Mouse (Mus musculus): ENCODE results near the gene Nyap1.
A peak's percentile ranks its signal among the peaks of the same experiment; 100 is the strongest.

The Nyap1 gene

DNA sequence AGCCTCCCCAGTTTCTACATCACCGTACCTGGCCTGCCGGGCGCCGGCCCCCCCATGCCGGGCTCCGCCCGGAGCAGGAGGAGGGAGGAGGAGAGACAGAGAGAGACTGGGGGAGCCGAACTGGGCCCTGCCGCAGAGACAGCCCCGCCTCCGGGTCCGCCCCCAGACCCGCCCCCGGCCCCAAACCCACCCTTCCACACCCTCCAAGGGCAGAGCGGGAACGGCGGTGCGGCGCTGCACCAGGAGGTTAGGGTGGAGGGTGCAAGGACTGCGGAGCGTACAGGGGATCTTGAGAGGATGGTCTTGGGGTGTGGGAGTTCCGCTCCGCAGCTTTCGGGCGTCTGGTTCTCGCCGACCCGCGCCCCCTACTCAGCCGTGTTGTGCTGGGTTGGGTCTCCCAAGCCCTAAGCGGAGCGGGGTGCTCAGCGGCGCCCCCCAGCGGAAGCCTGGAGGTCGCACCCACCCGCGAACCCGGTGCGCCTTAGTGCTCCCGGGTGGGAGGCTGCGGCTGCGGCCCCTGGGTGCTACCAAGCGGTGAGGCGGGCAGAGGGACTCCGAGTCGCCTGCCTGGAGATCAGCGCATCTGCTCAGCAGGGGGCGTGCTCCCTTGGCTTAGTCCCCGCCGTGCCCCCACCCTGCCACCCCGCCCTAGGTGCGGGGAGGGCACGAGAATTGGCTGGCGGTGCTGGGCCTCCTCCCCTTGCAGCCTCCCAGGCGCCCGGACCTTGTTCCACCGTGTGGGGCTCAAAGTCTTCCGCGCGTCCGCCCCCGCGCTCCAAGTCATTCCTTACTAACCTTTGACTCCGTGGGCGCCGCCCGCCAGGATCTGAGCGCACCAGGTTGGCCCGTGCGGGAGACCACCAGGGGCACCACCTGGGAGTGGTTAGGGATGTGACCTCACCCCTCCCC, at the start of gene Nyap1:
Gene Nyap1 (minus strand): TSS at position 585 of the 909 bp plus-strand sequence.
- peak; percentile 83 for DNase-seq (ENCODE audit: low spot score)

- DNase-seq (ENCODE audit: low spot score): no peak
Measured at GRCm38 (mm10) chr5:137788946-137789531, 47.6 kb upstream of the Nyap1 start.

DNA sequence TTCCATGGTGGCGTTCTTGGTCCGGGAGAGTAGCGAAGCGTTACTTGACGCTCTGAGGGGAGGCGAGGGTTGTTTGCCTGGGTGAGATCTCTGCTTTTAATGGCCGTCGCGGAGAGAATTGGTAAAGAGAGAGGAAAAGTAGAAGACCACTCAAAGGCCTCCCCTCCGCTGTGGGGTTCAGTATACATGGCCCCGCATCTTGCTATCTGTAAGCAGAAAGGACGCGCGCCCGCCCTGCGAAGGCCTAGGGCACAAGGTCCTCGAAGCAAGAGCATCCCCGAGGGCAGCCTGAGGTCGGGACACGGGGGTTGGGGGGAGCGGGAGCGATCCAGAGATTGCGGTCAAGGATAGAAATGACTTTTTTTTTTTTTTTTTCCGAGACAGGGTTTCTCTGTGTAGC, 46.8 kb upstream of the Nyap1 start:
- DNase-seq (ENCODE audit: low spot score): peak; percentile 15

DNA sequence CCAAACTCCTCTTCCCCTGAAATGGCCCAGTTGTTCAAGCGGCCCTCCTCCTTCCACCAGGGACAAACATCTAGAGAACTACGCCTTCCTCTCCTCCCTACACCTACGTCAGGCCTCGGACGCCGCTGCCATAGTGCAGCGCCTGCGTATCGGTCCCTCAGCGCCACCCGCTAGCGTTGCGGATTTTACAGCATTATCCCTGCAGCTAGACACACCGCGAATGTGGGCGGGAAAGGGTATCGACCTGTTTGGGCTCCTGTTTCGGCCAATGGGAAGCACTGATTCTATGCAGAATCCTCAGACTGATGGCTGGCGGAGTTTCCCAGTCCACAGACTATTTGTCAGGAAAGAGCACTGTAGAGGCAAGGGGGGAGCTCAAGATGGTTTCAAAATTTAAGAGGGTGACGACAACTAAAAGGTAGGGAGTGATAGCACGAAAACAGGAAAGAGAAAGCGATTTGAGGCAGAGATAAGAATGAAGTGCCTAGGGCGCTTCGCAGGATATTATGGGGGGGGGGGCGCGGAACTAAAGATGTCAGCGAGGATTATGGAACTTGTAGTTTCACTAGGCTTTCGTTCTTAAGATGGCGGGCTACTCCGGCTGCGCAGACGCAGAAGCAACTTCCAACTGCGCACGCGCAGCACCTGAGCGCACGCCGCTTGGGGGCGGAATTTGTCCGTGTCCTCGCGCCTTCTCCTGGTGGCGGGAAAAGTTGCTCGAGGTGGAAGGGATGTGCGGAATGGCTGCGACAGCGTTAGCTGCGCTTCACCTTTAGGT, 45.9 kb upstream of the Nyap1 start, which contains the start of the genes Mepce and Zcwpw1:
Gene Mepce (minus strand): TSS at position 505 of the 778 bp plus-strand sequence.
Gene Zcwpw1 (plus strand): TSS at position 648 of the 778 bp plus-strand sequence.
- peak; percentile 97 for DNase-seq (ENCODE audit: low spot score)

GRCm38 (mm10) chr5:137786109-137786942, 44.9 kb upstream of the Nyap1 start:
- DNase-seq (ENCODE audit: low spot score): peak; percentile 100

GRCm38 (mm10) chr5:137785164-137786031, 44.0 kb upstream of the Nyap1 start:
- peak; percentile 51 for DNase-seq (ENCODE audit: low spot score)

DNA sequence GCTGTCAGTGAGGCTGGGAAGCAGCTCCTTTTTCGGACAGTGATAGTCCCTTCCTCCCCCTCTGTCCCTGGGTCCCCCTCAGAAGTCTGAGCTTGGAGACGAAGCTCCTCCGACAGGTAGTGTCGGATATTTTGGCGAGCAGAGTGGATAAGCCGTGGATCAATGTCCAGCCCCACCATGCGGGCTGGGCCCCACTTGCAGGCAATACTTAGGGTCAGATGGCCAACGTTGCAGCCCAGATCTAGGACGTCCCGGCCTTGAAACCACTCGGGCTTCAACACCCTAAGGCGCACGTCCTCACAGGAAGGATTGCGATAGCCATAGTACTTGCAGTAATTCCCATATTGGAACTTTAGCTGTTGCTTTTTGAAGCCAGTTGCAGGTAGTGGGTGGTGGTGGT, 43.1 kb upstream of the Nyap1 start:
- DNase-seq (ENCODE audit: low spot score): no peak

GRCm38 (mm10) chr5:137783901-137784540, 42.6 kb upstream of the Nyap1 start:
- no peak for DNase-seq (ENCODE audit: low spot score)

- DNase-seq (ENCODE audit: low spot score): no peak
Measured at GRCm38 (mm10) chr5:137782776-137783522, 41.5 kb upstream of the Nyap1 start.

- no peak for DNase-seq (ENCODE audit: low spot score)
Measured at GRCm38 (mm10) chr5:137781661-137782060, 40.3 kb upstream of the Nyap1 start.

- peak; percentile 36 for DNase-seq (ENCODE audit: low spot score)
Measured at GRCm38 (mm10) chr5:137779053-137779933, 37.9 kb upstream of the Nyap1 start.

DNA sequence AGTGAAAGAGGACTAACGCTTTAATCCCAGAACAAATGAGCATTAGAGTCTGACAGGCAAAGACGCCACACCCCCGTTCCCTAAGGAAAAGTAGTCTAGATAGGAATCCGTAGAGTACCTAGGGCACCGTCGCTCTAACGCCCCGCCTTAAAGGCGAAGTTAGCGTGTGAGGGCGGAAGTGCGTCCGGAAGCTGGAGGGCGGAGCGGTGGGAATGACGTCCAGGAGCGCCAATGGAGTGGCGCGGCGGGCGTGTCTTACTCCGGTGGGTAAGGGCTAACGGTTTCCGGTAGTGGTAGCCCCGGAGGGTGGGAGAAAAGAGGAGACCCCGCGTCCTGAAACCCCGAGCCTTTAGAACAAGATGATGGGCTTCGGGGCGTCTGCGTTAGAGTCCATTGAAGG, 37.2 kb upstream of the Nyap1 start, which contains the start of gene Ppp1r35:
Gene Ppp1r35 (plus strand): TSS at position 215 of the 400 bp plus-strand sequence.
- peak; percentile 99 for DNase-seq (ENCODE audit: low spot score)

GRCm38 (mm10) chr5:137777267-137777845, 35.9 kb upstream of the Nyap1 start:
- DNase-seq (ENCODE audit: low spot score): no peak

GRCm38 (mm10) chr5:137776408-137776918, 35.1 kb upstream of the Nyap1 start:
- no peak for DNase-seq (ENCODE audit: low spot score)

GRCm38 (mm10) chr5:137775587-137776290, 34.3 kb upstream of the Nyap1 start:
- DNase-seq (ENCODE audit: low spot score): no peak

GRCm38 (mm10) chr5:137772755-137773154, 31.3 kb upstream of the Nyap1 start:
- DNase-seq (ENCODE audit: low spot score): no peak

DNA sequence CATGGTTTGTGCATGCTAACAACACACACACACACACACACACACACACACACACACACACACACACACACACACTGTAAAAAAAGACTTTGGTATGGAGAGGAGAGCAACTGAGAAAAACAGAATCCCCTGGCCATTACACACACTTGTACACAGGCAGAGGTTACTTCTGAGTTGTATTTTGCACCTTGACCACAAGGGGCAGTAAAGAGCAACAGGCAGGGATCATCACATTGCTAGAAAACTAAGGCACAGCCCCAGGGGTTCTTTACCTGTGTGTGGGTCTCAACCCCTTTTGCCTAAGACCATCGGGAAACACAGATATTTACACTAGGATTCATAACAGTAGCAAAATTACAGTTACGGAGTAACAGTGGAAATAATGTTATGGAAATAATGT, 29.3 kb upstream of the Nyap1 start:
- peak; percentile 76 for DNase-seq (ENCODE audit: low spot score)

Measured in embryo, embryonic 10.5 days (tissue).